Mouse (Mus musculus) stomach, postnatal 0 days (tissue): ENCODE data around the gene Col10a1. TPM values are rescaled to one million over a fixed set of nuclear protein-coding genes. Genes with fewer than 3 reads are reported as not detected.

ENCODE experiments used
- ATAC-seq: fragments of 200-750 bp; cut with Nextera tagmentation; 2 replicates; pipeline ENCODE4 v1.8.0; 2017; ENCODE audit not compliant: low FRiP score, low TSS enrichment
- DNase-seq: peaks from one replicate; pipeline ENCODE4 v3.0.0-alpha.2; 2016; ENCODE audit warnings: low spot score
- H3K27ac ChIP-seq: fragments of 300-500 bp; sonication (generic); replicated peaks from 2 replicates; pipeline ENCODE4 v1.5.1; 2014; ENCODE audit warnings: mild to moderate bottlenecking, control low read depth
- H3K27me3 ChIP-seq: fragments of 300-500 bp; sonication (generic); 2 replicates; pipeline ENCODE4 v1.6.1; 2014; ENCODE audit warnings: low read length; ENCODE audit not compliant: control insufficient read depth, insufficient read depth
- H3K36me3 ChIP-seq: fragments of 300-500 bp; sonication (generic); 2 replicates; pipeline ENCODE4 v1.6.1; 2014; ENCODE audit warnings: low read length, mixed read lengths; ENCODE audit not compliant: control insufficient read depth, insufficient read depth
- H3K4me1 ChIP-seq: fragments of 300-500 bp; sonication (generic); replicated peaks from 2 replicates; pipeline ENCODE4 v1.6.1; 2014; ENCODE audit warnings: antibody characterized with exemption; ENCODE audit not compliant: control insufficient read depth, insufficient read depth
- H3K4me2 ChIP-seq: fragments of 300-500 bp; sonication (generic); replicated peaks from 2 replicates; pipeline ENCODE4 v1.6.1; 2014; ENCODE audit warnings: low read depth, mild to moderate bottlenecking, control low read depth, moderate library complexity
- H3K4me3 ChIP-seq: fragments of 300-500 bp; sonication (generic); 2 replicates; pipeline ENCODE4 v1.5.1; 2014; ENCODE audit warnings: low read depth, low read length, control low read depth
- H3K9ac ChIP-seq: fragments of 300-500 bp; sonication (generic); 2 replicates; pipeline ENCODE4 v1.6.1; 2014; ENCODE audit warnings: mild to moderate bottlenecking, low read length, control low read depth, mixed read lengths
- H3K9me3 ChIP-seq: fragments of 300-500 bp; sonication (generic); 2 replicates; pipeline ENCODE4 v1.6.1; 2016; ENCODE audit warnings: low read length; ENCODE audit not compliant: control insufficient read depth
- CTCF ChIP-seq: IDR thresholded peaks from 2 replicates; pipeline ENCODE4 v1.5.1; 2016; ENCODE audit warnings: antibody characterized with exemption, low read depth, mild to moderate bottlenecking, moderate library complexity
- EP300 ChIP-seq: optimal IDR thresholded peaks from 2 replicates; pipeline ENCODE3; 2016; ENCODE audit warnings: antibody characterized with exemption
- WGBS: fragments of 180-500 bp; shearing (Covaris S2); extraction: QIAGEN DNeasy Blood & Tissue Kit; methylation state at CpG from one replicate; pipeline ENCODE4 v1.1.7; 2014; 5-methylcytosine and 5-hydroxymethylcytosine counted together
- polyA plus RNA-seq: library from polyadenylated mRNA; unstranded; fragments of >200 nt; fragmentation: Nextera tagmentation; extraction: Ambion mirVana; gene quantifications from 2 replicates; pipeline ENCODE4 v1.2.1, GENCODE M21; 2015

Gene Col10a1
- polyA plus RNA-seq = 0.04 and 0.06 TPM in 2 replicates

- DNase-seq = no peak
- 77% methylated on average over 8 of the region's 8 CpGs for WGBS
- no peak within 1 kb of the TSS for H3K4me3 ChIP-seq
Measured at GRCm38 (mm10) chr10:34389681-34390080, at the start of gene Col10a1. Gene Col10a1, plus strand, starts transcription at chr10:34389981.

GRCm38 (mm10) chr10:34341014-34341413 is 48.8 kb upstream of the Col10a1 start:
- 39% methylated on average over 6 of the region's 6 CpGs for WGBS
- ATAC-seq (no peak), DNase-seq (no peak)
- H3K36me3 ChIP-seq = no peaks in the 10 kb centered on the region
- H3K4me2 ChIP-seq = no peak overlapping the region
- H3K9ac ChIP-seq = no peak overlapping the region
- no peaks in the 10 kb centered on the region for H3K9me3 ChIP-seq
- no peak overlapping the region for H3K4me3 ChIP-seq
- no peak overlapping the region for H3K27ac ChIP-seq
- no peaks in the 10 kb centered on the region for H3K27me3 ChIP-seq
- no peak for TF ChIP-seq CTCF
- TF ChIP-seq EP300 = no peak
- no peaks in the 10 kb centered on the region for H3K4me1 ChIP-seq

More at GRCm38 (mm10) chr10:34389681-34390080, at the start of gene Col10a1:
- H3K36me3 ChIP-seq = no peaks in the 10 kb centered on the region
- no peaks in the 10 kb centered on the region for H3K9me3 ChIP-seq
- TF ChIP-seq CTCF (no peak), EP300 (no peak)
- H3K4me1 ChIP-seq = no peaks in the 10 kb centered on the region
- H3K27me3 ChIP-seq = no peaks in the 10 kb centered on the region
- no peak within 1 kb of the TSS for H3K9ac ChIP-seq
- no peak within 1 kb of the TSS for H3K27ac ChIP-seq
- H3K4me2 ChIP-seq = no peak within 1 kb of the TSS
- no peak for ATAC-seq

- no peaks in the 10 kb centered on the region for H3K36me3 ChIP-seq
Measured at GRCm38 (mm10) chr10:34341886-34342285, 47.9 kb upstream of the Col10a1 start.

GRCm38 (mm10) chr10:34352166-34352565 is 37.6 kb upstream of the Col10a1 start:
- H3K4me2 ChIP-seq = no peak overlapping the region
- H3K4me3 ChIP-seq = no peak overlapping the region
- H3K36me3 ChIP-seq = no peaks in the 10 kb centered on the region
- no peak overlapping the region for H3K9ac ChIP-seq
- H3K27me3 ChIP-seq = no peaks in the 10 kb centered on the region
- 76% methylated on average over 4 of the region's 4 CpGs for WGBS
- no peak overlapping the region for H3K27ac ChIP-seq
- no peak for TF ChIP-seq CTCF
- ATAC-seq (no peak), DNase-seq (no peak)
- no peaks in the 10 kb centered on the region for H3K9me3 ChIP-seq
- H3K4me1 ChIP-seq = no peaks in the 10 kb centered on the region

More at GRCm38 (mm10) chr10:34341886-34342285, 47.9 kb upstream of the Col10a1 start:
- ATAC-seq (no peak), DNase-seq (no peak)
- WGBS = 79% methylated on average over 1 of the region's 1 CpGs
- Histone ChIP-seq H3K4me2 (no peak overlapping the region), H3K4me3 (no peak overlapping the region), H3K27me3 (no peaks in the 10 kb centered on the region), H3K27ac (no peak overlapping the region), H3K9me3 (no peaks in the 10 kb centered on the region), H3K9ac (no peak overlapping the region), H3K4me1 (no peaks in the 10 kb centered on the region)
- TF ChIP-seq CTCF (no peak), EP300 (no peak)

GRCm38 (mm10) chr10:34358263-34358662 is 31.5 kb upstream of the Col10a1 start:
- Histone ChIP-seq H3K4me2 (no peak overlapping the region), H3K36me3 (no peaks in the 10 kb centered on the region), H3K4me3 (no peak overlapping the region), H3K9ac (no peak overlapping the region), H3K27ac (no peak overlapping the region), H3K27me3 (no peaks in the 10 kb centered on the region), H3K4me1 (no peaks in the 10 kb centered on the region), H3K9me3 (no peaks in the 10 kb centered on the region)
- 75% methylated on average over 3 of the region's 3 CpGs for WGBS
- TF ChIP-seq EP300 (no peak), CTCF (no peak)
- no peak for ATAC-seq
- no peak for DNase-seq

GRCm38 (mm10) chr10:34363756-34364155 is 26.0 kb upstream of the Col10a1 start:
- TF ChIP-seq CTCF = no peak
- no peak for TF ChIP-seq EP300
- Histone ChIP-seq H3K27me3 (no peaks in the 10 kb centered on the region), H3K36me3 (no peaks in the 10 kb centered on the region), H3K9ac (no peak overlapping the region), H3K4me1 (no peaks in the 10 kb centered on the region), H3K9me3 (no peaks in the 10 kb centered on the region), H3K4me3 (no peak overlapping the region), H3K4me2 (no peak overlapping the region), H3K27ac (no peak overlapping the region)
- ATAC-seq (no peak), DNase-seq (no peak)
